Mouse (Mus musculus) mature B cell (primary cell): ENCODE results near the gene Defb25.
"Not testable (repeated sequence)": the region's sequence is repeated elsewhere in the genome, so short reads cannot be mapped to it uniquely, and the experiment has no call there.

Experiments used
- in situ Hi-C: fragments of 300-500 bp; cut with MboI; formaldehyde crosslinking; loops from 2 replicates; pipeline ENCODE4 v1.14.3; 2019

Gene Defb25

GRCm38 (mm10) chr2:152622953-152623352, at the start of gene Defb25:
Gene Defb25, minus strand, starts transcription at chr2:152623053.
- in situ Hi-C loops = no loop called here

GRCm38 (mm10) chr2:152672166-152672565, 49.3 kb upstream of the Defb25 start:
- in situ Hi-C loops = no loop called here

GRCm38 (mm10) chr2:152671642-152671999, 48.8 kb upstream of the Defb25 start:
- in situ Hi-C loops = no loop called here

GRCm38 (mm10) chr2:152670983-152671641, 48.3 kb upstream of the Defb25 start:
- in situ Hi-C loops = no loop called here

- in situ Hi-C loops = no loop called here
These were observed 47.0 kb upstream of the Defb25 start for GRCm38 (mm10) chr2:152669639-152670484.

GRCm38 (mm10) chr2:152669256-152669638, 46.4 kb upstream of the Defb25 start, which contains the start of gene H13:
Gene H13, plus strand, starts transcription at chr2:152669461.
- in situ Hi-C loops = no loop called here

GRCm38 (mm10) chr2:152666191-152666590, 43.3 kb upstream of the Defb25 start:
- in situ Hi-C loops = not testable (repeated sequence)

GRCm38 (mm10) chr2:152661163-152661562, 38.3 kb upstream of the Defb25 start:
- in situ Hi-C loops = no loop called here

GRCm38 (mm10) chr2:152657398-152657797, 34.5 kb upstream of the Defb25 start:
- in situ Hi-C loops = no loop called here

- in situ Hi-C loops = no loop called here
These were observed 31.2 kb upstream of the Defb25 start for GRCm38 (mm10) chr2:152653874-152654715.

GRCm38 (mm10) chr2:152652901-152653620, 30.2 kb upstream of the Defb25 start:
- in situ Hi-C loops = no loop called here

GRCm38 (mm10) chr2:152639406-152640113, 16.7 kb upstream of the Defb25 start:
- in situ Hi-C loops = no loop called here

GRCm38 (mm10) chr2:152638865-152639264, 16.0 kb upstream of the Defb25 start:
- in situ Hi-C loops = no loop called here

GRCm38 (mm10) chr2:152637381-152637780, 14.5 kb upstream of the Defb25 start:
- in situ Hi-C loops = no loop called here

- in situ Hi-C loops = no loop called here
These were observed 14.1 kb upstream of the Defb25 start for GRCm38 (mm10) chr2:152637006-152637322.

GRCm38 (mm10) chr2:152636246-152637005, 13.6 kb upstream of the Defb25 start:
- in situ Hi-C loops = no loop called here

- in situ Hi-C loops = no loop called here
These were observed 11.5 kb upstream of the Defb25 start for GRCm38 (mm10) chr2:152634311-152634710.

- in situ Hi-C loops = no loop called here
These were observed 10.5 kb upstream of the Defb25 start for GRCm38 (mm10) chr2:152633334-152633733.

- in situ Hi-C loops = no loop called here
These were observed 7.1 kb upstream of the Defb25 start for GRCm38 (mm10) chr2:152629904-152630303.

GRCm38 (mm10) chr2:152629239-152629638, 6.4 kb upstream of the Defb25 start:
- in situ Hi-C loops = no loop called here
